Mouse (Mus musculus) small intestine, adult 2 months (tissue): Measurements from ENCODE around the gene Psme2.

Experiments
- CTCF ChIP-seq: fragments of 200-500 bp; IDR thresholded peaks from 2 replicates; pipeline ENCODE4 v1.5.1; 2012; ENCODE audit warnings: low read depth, mild to moderate bottlenecking, control low read depth, inconsistent platforms, low read length, moderate library complexity, mixed read lengths; ENCODE audit not compliant: insufficient replicate concordance, insufficient read length; ENCODE audit errors: extremely low read depth
- POLR2A ChIP-seq: fragments of 200-500 bp; IDR thresholded peaks from 2 replicates; pipeline ENCODE4 v1.6.1; 2012; ENCODE audit warnings: low read depth, mild to moderate bottlenecking, control low read depth, inconsistent platforms, low read length, moderate library complexity

DNA sequence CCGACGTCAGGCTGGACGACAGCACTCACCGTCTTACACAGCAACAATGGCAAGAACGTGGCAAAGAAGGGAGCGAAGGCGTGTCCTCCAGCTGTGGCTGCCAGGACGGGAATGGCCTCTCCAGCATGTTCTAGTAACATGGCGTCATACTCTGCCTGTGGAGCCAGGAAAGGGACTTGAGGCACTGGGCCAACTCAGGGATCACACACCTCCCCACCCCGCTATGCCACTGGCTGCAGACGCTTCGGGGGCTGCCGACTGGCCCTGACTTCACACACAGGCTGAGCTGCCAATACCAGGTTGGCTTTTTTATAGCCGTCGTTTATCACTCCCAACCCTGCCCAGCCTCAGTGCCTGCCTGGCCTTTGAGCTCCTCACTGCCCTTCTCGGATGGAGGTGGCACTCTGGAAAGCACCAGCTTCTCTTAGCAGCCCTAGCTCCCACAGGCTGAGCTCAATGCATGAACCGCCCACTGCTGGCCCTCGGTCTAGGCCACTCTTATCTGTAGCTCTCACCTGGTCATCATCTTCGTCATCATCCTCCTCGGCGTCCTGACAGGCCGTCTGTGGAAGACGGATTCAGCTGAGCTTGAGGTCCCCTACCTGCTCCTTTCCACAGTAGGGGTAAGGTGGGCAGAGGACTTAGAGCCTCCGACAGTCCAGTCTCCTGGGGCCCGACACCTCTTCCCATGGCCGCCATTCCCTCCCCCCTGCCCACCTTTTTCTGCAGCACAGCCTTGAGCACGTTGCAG lies 37.3 kb upstream of the Psme2 start:
- no peak; the same call in 1 of the 2 replicates for TF ChIP-seq CTCF
- no peak for TF ChIP-seq POLR2A
